Mouse (Mus musculus): Measurements from ENCODE around the gene Zfp384.
A peak's percentile ranks its signal among the peaks of the same experiment; 100 is the strongest.
"Not testable (repeated sequence)": the region's sequence is repeated elsewhere in the genome, so short reads cannot be mapped to it uniquely, and the experiment has no call there.

Gene Zfp384

DNA sequence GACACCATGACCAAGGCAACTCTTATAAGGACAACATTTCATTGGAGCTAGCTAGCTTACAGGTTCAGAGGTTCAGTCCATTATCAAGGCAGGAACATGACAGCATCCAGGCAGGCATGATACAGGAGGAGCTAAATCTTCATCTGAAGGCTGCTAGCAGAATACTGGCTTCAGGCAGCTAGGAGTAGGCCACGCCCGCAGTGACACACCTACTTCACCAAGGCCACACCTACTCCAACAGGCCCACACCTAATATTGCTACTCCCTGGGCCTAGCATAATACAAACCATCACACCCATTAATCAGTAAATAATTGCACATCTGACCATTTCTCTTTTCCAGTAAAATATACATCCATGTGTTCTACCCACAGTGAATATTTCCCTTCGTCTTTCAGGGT, 8.7 kb downstream of the Zfp384 start:
- peak; percentile 67 for DNase-seq (ENCODE audit: low spot score)

DNA sequence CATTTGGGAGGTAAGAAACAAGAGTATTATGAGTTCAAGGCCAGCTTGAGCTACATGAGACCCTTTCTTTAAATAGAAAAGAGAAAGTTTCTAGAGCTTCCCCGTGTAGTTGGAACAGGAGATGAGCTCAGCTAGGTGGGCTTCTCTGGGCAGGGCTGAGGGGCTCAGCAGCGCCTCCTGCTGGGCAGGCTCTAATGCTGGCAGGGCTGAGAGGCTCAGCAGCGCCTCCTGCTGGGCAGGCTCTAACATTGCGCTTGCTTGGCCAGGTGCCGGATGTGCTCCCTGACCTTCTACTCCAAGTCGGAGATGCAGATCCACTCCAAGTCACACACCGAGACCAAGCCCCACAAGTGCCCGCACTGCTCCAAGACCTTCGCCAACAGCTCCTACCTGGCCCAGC, 21.6 kb downstream of the Zfp384 start:
- DNase-seq (ENCODE audit: low spot score) = peak; percentile 45

DNA sequence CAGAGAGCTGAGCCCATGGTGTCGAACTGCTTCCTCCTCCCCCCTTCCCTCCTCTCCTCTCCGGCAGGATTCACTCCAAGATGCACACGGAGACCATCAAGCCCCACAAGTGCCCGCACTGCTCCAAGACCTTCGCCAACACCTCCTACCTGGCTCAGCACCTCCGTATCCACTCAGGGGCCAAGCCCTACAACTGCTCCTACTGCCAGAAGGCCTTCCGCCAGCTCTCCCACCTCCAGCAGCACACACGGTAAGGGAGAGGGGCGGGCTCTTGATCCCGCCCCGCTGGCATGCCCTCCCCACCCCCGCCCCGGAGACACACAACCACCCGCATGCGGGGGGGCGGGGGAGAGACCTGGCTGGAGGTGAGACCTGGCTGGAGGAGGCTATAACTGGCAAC, 22.7 kb downstream of the Zfp384 start:
- no peak for DNase-seq (ENCODE audit: low spot score)

DNA sequence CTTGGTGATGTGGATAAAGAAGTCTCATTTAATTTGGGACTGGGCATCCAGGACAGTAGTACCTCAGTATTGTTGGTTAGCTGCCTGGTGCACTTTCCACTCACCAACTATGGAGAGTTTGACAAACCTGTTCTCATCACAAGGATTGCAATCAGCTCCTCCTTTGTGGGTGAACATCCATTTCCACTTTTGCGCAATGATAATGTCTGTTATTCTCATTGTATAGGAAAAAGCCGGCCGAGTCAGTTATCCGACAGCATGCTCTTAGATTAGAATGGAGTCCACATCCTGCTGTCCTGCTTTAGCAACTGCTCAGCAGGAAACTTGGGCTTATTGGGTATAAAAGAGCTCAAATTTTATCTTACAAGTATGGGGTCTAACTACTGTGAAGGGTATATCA, 29.7 kb downstream of the Zfp384 start:
- DNase-seq (ENCODE audit: low spot score) = no peak

DNA sequence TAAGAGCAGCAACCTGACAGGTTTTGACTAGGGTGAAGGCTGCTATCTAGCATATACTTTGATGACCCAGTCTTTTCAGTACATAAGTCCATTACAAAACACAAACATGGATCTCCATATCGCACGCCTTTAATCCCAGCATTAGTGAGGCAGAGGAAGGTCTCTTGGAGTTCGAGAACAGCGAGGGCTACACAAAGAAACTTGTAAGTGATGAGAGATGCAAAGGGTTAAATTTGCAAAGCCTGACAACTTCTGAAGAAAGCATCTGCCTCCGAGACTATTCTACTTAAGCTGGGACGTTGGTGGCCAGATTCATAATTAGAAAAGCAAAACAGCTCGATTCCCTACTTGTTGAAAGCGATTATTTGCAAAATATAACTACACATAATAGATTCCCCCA, 30.2 kb downstream of the Zfp384 start:
- DNase-seq (ENCODE audit: low spot score) = no peak

DNA sequence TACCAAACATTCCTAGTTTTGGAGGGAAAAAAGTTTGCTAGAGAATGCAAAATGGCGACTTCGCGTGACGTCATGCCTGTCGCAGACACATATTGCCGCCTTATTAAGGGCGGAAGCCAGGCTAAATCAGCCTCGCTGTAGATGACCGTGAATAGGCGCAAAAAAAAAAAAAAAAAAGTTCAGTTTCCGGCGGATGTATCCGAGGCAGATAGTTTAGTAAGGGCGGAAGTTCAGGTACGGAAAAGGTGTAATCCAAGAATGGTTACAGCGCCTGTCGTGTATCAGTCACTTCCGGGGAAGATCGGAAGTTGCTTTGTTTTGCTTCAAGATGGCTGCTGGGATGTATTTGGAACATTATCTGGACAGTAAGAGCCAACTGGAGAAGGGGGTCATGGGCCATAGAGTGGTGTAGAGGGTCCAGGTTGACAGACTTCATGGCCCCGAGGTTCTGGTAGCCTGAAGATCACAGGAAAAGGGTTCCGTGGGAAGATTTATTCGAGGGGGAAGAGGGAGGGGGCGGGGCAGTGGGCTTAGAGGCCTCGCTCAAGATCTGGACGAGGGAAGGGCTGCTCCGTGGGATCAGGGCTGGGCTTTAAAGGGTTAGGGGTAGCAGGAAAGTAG, 30.7 kb downstream of the Zfp384 start, which contains the start of gene Ing4:
Ing4 (plus strand) TSS at position 228 of the 621 bp plus-strand sequence.
- DNase-seq (ENCODE audit: low spot score) = peak; percentile 95

DNA sequence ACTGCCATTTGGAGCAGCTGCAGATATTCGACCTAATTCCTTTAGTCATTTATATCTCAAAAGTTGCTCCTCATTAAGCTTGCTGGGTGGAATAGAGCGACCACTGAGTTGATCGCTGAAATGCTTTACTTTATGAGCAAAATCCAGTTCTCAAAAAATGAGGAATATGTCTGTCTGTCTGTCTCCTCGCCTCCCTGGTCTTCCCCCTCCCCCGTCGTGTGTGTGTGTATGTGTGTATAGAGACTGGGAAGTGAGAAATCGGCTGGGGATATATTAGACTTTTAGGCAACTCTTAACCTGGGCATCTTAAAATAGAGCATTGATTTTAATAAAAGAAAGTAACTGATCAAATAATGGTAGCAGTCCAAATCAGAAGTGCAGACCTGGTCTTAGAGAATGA, 31.3 kb downstream of the Zfp384 start:
- no peak for DNase-seq (ENCODE audit: low spot score)

DNA sequence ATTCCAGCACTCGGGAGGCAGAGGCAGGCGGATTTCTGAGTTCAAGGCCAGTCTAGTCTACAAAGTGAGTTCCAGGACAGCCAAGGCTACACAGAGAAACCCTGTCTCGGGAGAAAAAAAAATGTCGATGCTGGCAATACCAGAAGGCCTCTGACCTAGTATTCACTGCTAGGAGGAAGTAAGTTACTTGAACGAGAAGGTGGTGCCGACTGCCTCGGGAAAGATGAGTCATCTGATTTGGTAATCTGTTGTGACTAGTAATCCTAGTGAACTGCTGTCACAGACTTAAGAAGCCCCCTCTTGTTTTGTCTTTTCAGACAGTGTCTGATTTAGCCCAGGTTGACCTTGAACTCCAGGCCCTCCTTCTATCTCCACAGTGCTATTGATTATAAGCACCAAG, 32.1 kb downstream of the Zfp384 start:
- no peak for DNase-seq (ENCODE audit: low spot score)

DNA sequence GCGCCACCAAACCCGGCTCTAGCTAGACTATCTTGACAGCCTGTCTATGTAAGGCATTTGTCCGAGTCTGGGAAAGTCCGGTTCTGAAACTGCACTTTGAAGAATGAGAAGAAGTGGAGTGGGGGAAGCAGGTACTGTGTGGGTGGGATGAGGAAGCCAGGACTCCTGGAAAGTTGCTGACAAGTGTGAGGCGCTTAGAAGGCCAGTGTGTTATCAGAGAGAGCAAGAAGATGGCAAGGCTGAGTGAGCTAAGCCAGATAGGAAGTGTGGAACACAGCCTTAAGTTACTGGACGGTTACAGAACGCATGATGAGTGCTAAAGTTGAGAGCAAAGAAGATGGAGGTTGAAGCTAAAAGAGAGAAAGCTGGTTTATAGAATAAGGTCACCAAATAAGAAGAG, 33.1 kb downstream of the Zfp384 start:
- DNase-seq (ENCODE audit: low spot score) = peak; percentile 47

DNA sequence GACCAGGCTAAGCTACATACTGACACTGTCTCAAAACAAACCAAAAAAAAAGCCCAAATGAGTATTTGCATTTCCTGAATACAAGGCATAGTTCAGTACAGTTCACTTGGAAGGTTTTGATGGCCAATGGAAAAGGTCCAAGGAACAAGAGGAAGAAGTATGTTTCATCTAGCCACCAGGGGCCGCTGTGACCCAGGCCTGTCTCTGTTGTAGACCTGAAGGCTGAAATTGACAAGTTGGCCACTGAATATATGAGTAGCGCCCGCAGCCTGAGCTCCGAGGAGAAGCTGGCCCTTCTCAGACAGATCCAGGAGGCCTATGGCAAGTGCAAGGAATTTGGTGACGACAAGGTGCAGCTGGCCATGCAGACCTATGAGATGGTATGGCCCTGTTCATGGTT, 37.7 kb downstream of the Zfp384 start:
- peak; percentile 76 for DNase-seq (ENCODE audit: low spot score)

DNA sequence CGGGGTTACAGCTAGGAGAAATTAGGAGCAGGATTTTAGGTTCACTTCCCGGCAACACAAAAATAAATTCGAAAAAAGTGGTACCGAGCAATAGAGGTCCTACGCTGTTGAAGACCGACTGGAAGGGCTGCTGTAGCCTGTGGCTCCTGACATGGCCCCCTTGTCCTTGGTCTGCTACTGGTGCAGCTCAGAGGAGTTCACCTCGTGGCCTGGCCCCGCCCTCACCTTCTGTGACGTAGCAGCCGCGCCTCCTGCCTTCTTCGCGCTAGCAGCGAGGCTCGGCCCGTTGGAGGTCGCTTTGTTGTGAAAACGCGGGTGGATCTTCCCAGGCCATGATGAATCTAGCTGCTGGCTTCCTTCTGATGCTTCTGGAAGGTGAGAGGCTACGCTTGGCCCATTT, 40.7 kb downstream of the Zfp384 start, which contains the start of gene Acrbp:
Acrbp (plus strand) TSS at position 12 of the 400 bp plus-strand sequence.
- DNase-seq (ENCODE audit: low spot score) = no peak

DNA sequence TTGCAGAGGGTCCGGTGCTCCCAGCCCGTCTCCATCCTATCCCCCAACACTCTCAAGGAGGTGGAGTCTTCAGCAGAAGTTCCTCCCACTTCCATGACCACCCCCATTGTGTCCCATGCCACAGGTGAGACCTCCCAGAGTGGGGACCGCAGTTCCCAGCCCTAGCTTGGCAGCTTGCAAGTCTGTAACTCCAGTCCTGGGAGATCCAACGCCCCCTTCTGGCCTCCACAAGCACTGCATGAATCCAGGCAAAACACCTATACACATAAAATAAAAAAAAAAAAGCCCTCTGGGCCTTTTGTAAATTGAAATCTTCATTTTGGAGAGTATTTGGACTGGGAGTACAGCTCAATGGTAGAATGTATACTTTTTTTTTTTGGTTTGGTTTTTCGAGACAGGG, 42.3 kb downstream of the Zfp384 start:
- DNase-seq (ENCODE audit: low spot score) = no peak

DNA sequence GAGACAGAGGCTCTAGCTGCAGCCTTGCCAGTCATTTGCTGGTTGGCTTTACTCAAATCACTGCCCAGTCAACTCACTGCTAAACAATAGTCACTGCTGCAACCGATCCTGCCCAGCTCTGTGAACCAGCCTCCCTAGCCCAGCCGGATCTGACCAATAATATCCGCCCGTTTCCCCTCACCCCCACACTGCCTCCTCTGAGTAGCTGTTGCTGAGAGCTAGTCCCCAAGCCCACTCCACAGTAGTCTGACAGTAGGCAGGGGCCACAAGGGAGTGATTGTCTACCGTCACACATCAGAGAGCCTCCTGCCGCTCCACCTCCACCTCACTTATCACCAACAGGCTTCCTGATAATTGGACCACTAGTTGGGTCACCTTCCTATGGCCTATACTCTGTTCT, 52.5 kb downstream of the Zfp384 start:
- DNase-seq (ENCODE audit: low spot score) = no peak

DNA sequence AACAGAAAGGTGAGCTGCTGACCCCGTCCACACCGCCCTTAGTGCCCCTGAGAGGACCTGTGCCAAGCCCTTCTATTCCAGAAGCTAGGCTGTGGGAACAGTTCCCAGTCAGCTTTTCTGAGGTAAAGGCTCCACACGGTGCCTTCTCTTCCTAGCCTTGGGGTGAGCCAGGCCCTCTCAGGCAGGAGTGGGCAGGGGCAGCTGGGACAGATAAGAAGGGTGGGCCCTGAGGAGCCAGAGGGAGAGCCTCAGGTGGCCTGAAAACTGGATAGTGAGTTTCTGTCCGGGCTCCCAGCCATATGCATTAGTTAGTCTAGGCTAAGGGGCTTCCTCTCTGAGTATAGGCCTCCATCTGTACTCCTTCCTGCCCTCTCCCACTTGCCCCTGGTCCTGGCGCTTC, 53.6 kb downstream of the Zfp384 start:
- DNase-seq (ENCODE audit: low spot score) = no peak

DNA sequence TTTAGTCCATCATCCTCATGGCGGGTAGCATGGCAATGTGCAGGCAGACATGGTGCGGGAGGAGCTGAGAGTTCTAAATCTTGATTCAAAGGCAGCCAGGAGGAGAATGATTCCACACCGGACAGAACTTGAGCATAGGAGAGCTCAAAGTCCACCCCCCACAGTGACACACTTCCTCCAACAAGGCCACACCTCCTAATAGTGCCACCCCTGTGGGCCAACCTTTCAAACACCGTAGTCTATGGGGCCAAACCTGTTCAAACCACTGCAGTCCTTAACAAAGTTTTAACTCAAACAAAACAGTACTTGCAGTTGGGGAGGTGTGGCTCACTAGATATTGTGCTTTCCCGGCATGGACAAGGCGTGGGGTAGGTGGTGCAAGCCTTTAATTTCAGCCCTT, 55.0 kb downstream of the Zfp384 start:
- DNase-seq (ENCODE audit: low spot score) = no peak

DNA sequence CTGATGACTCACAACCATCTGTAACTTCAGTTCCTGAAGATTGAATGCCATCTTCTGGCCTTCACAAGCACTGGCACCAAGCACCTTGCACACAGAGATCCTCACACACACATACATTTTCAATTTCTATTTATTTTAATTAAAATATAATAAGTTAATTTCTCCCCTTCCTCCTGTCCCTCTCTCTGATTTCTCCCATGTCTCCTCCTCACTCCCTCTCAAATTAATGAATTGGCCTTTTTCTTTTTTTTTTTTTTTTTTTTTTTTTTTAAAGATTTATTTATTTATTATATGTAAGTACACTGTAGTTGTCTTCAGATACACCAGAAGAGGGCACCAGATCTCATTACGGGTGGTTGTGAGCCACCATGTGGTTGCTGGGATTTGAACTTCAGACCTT, 56.3 kb downstream of the Zfp384 start:
- DNase-seq (ENCODE audit: low spot score) = not testable (repeated sequence)

DNA sequence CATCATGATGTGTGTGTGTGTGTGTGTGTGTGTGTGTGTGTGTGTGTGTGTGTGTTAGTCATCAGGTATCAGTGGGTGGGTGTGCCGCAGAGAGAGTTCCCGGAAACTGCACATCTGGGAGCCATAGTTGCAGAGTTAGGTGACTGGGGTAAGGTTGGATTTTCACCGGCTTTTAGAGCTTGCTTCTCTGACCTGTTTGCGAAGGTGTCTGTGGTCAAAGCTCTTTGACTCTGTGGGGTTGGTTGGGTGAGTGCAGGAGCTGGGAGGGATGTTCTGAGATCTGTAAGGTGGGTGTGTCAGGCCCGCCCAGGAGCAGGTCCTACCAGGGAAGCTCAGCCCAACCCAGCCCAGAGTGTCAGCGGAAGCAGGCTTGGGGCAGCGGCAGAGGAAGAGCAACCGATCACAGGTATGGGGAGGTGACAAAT, 58.6 kb downstream of the Zfp384 start, which contains the start of gene Lpar5:
Lpar5 (plus strand) TSS at position 350 of the 425 bp plus-strand sequence.
- peak; percentile 44 for DNase-seq (ENCODE audit: low spot score)

DNA sequence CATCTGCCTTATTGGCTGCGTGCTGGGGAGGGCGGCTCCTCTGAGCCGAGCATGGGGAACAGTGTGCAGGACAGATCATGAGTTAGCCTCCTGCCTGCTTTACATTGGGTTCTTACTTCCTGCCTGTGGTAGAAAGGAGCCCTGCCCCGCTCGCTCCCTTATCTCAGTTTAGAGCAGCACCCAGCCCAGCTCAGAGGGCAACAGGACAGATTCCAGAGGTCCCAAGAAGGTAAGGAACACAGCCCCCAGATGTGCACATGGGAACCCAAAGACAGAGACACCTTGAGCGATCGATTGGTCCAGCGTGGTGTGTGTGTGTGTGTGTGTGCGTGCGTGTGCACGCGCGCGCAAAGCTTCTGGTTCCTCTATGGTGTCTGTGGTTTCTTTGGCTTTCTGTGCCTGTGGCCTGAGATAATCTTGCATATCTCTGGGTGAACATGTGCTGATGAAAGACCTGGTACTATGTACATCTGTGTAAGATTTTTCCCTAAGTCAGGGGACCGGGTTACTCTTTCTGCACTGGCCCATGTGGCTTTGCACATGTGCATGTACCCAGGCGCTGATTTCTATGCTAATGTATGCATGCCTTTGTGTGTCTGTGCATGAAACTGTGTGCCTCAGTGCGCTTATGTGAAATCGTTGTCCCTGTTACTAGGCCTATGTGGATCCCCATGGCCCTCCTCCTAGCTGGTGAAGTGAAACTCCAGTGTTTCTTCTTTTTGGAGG, 62.4 kb downstream of the Zfp384 start:
- DNase-seq (ENCODE audit: low spot score) = peak; percentile 76

DNA sequence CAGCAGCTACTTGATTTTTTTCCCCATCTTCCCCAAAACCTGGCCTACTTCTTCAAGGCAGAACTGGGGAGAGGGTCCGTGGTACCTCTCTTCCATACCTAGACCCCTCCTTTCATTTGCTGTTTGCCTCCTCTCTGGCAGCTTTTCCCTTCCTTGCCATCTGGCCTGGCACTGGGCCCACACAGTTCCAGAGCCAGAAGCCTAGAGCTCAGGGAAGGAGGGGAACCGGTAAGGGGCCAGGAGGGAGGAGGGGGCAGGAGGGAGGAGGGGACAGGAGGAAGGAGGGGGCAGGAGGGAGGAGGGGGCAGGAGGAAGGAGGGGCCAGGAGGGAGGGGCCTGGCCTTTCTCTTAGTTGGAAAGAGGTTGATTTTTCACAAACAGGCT, 62.9 kb downstream of the Zfp384 start:
- no peak for DNase-seq (ENCODE audit: low spot score)

DNA sequence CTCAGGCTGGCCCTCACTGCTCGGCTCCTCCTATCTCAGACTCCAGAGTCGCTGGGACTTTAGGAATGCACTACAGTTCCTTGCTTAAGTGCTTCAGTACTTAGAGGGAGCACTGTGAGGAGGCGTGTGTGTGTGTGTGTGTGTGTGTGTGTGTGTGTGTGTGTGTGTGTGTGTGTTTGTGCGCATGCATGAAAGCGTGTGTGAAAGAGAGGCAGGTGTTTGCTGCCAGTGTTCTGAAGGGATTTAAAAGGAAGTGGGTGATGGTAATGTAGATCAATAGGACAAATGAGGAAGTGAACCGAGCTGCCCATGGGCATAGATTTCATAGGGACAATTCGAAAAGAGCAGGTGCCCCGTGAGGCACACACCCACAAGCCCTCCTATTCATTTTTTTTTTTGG, 64.9 kb downstream of the Zfp384 start:
- DNase-seq (ENCODE audit: low spot score) = no peak

DNA sequence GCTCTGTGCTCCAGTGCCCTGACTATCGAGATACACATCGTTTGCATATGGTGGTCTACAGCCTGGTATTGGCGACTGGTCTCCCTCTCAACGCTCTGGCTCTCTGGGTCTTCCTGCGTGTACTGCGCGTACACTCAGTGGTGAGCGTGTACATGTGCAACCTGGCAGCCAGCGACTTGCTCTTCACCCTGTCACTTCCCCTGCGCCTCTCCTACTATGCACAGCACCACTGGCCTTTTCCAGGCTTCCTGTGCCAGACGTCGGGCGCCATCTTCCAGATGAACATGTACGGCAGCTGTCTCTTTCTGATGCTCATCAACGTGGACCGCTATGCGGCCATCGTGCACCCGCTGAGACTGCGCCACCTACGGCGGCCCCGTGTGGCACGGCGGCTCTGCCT, 72.4 kb downstream of the Zfp384 start:
- no peak for DNase-seq (ENCODE audit: low spot score)

DNA sequence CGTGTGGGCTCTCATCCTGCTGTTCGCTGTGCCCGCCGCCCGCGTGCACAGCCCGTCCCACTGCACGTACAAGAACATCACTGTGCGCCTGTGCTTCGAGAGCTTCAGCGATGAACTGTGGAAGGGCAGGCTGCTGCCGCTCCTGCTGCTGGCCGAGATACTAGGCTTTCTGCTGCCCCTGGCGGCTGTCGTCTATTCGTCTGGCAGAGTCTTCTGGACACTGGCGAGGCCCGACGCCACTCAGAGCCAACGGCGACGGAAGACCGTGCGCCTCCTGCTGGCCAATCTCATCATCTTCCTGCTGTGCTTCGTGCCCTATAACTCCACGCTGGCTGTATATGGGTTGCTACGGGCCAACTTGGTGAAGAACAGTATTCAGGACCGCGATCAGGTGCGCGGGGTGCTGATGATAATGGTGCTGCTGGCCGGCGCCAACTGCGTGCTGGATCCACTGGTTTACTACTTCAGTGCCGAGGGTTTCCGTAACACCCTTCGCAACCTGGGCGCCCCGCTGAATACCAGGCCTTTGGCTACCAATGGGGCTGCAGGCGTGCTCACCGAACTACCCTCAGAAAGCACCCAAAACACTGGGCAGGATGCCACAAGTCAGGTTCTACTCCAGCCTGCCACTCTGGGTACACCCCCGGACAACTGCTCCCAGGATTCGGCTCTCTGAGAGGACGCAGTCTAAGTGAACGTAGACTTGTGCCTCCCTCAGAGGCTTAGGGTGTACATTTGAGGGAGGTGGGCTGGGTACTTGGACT, 73.0 kb downstream of the Zfp384 start:
- peak; percentile 81 for DNase-seq (ENCODE audit: low spot score)

DNA sequence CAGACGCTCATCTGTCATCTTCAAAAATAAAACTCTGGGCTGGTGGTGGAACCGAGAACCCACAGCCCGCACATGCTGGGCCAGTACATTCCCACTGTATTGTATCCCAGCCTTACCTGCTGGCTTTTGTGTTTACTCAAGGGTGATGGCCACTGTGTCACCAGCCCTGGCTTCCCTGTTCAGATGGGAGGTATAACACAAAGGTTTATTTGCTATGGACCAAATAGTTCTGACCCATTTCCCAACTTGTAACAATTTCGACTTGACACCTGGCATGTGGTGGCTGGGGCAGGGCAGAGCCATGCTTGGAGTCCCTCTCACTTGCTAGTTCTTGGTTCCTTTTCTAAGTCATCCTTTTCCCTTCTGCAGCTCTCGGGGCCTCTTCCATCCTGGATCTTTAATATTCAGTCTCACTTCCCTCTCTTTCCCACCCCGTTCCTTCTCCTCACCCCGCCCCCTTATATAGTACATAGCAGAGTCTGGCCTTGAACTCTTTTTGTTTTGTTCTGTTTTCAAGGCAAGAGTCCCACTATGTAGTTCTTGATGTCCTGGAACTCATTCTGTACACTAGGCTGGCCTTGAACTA, 73.9 kb downstream of the Zfp384 start:
- DNase-seq (ENCODE audit: low spot score) = no peak

All from c-Kit-positive CD71-positive TER-119-positive erythroid progenitor cells, embryonic 14.5 days (primary cell).